Mouse (Mus musculus) ES-Bruce4 (cell line): Measurements from ENCODE around the gene Tenm3.

Source experiments
- CTCF ChIP-seq: IDR thresholded peaks from one replicate; pipeline ENCODE4 v1.8.1; 2011; ENCODE audit warnings: low read depth, low read length
- EP300 ChIP-seq: IDR thresholded peaks from 2 replicates; pipeline ENCODE4 v1.6.1; 2011; ENCODE audit warnings: low read depth, low read length; ENCODE audit not compliant: insufficient read depth
- POLR2A ChIP-seq: IDR thresholded peaks from one replicate; pipeline ENCODE4 v1.8.1; 2011; ENCODE audit warnings: low read length; ENCODE audit not compliant: insufficient read depth

DNA sequence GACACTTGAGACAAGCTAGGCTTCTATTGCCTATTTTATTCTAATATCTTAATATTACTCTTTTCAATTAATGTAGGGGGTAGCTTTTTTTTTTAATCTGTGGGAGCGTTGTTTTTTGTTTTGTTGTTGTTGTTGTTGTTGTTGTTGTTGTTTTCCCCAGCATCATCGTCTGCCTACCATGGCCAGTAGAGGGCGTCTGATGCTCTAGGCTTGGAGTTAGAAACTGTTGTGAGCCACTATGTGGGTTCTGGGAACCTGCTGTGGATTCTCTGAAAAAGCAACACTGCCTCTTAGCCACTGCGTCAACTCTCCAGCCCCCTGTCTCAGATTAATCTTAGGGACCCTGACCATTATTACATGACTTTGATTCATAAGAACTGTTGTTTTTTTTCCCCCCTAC is 99.8 kb downstream of the Tenm3 start:
- TF ChIP-seq CTCF (peak; percentile 28), EP300 (no peak), POLR2A (no peak)
